Mouse (Mus musculus): ENCODE results near the gene Zfp354c. TPM values are rescaled to one million over a fixed set of nuclear protein-coding genes. Genes with fewer than 3 reads are reported as not detected.

The Zfp354c gene
- polyA plus RNA-seq, 1 experiment from 2014 or later = 0.16 TPM

- Histone ChIP-seq H3K79me2 (ENCODE audit: inconsistent target) (no peaks in the 10 kb centered on the region), H3K4me3 (ENCODE audit: inconsistent target) (no peak overlapping the region)
- WGBS (ENCODE audit: missing documents) = 20% methylated on average over 14 of the region's 14 CpGs
Observed at GRCm38 (mm10) chr11:50768995-50769749, 58.4 kb downstream of the Zfp354c start.

GRCm38 (mm10) chr11:50767039-50767438, 60.5 kb downstream of the Zfp354c start:
- no peaks in the 10 kb centered on the region for H3K36me3 ChIP-seq (ENCODE audit: inconsistent target)
- no peak overlapping the region for H3K4me3 ChIP-seq (ENCODE audit: inconsistent target)
- WGBS (ENCODE audit: missing documents) = 28% methylated on average over 4 of the region's 4 CpGs
- H3K27ac ChIP-seq = no peak overlapping the region
- no peaks in the 10 kb centered on the region for H3K79me2 ChIP-seq (ENCODE audit: inconsistent target)

More at GRCm38 (mm10) chr11:50768995-50769749, 58.4 kb downstream of the Zfp354c start:
- Histone ChIP-seq H3K27ac (no peak overlapping the region), H3K36me3 (ENCODE audit: inconsistent target) (no peaks in the 10 kb centered on the region)

GRCm38 (mm10) chr11:50766461-50766860, 61.1 kb downstream of the Zfp354c start:
- 87% methylated on average over 5 of the region's 7 CpGs for WGBS (ENCODE audit: missing documents)

More at GRCm38 (mm10) chr11:50766461-50766860, 61.1 kb downstream of the Zfp354c start:
- H3K79me2 ChIP-seq (ENCODE audit: inconsistent target) = no peaks in the 10 kb centered on the region
- H3K27ac ChIP-seq = no peak overlapping the region
- H3K4me3 ChIP-seq (ENCODE audit: inconsistent target) = no peak overlapping the region
- H3K36me3 ChIP-seq (ENCODE audit: inconsistent target) = no peaks in the 10 kb centered on the region

Other genes with a start within 250 kb of the Zfp354c start
- not detected in 3 replicates for gene Adamts2, start 225.6 kb downstream of the Zfp354c start, polyA plus RNA-seq (2018)
- not detected in 3 replicates for gene Zfp879, start 13.8 kb upstream of the Zfp354c start, polyA plus RNA-seq (2018)
- gene Grm6, start 23.0 kb upstream of the Zfp354c start, polyA plus RNA-seq (2018) = not detected in 3 replicates
- gene Zfp454, start 59.9 kb upstream of the Zfp354c start, polyA plus RNA-seq (2018) = not detected in 3 replicates
- 0.23 to 0.42 TPM (median 0.36 TPM) in 3 replicates for gene Zfp2, start 88.4 kb upstream of the Zfp354c start, polyA plus RNA-seq (2018)
- not detected in 3 replicates for gene Zfp354b, start 103.9 kb upstream of the Zfp354c start, polyA plus RNA-seq (2018)
- not detected in 3 replicates for gene 4933414I15Rik, start 116.0 kb upstream of the Zfp354c start, polyA plus RNA-seq (2018)
- not detected in 3 replicates for gene Prop1, start 126.0 kb upstream of the Zfp354c start, polyA plus RNA-seq (2018)
- gene Olfr1378, start 138.8 kb upstream of the Zfp354c start, polyA plus RNA-seq (2018) = not detected in 3 replicates
- not detected in 3 replicates for gene Olfr1377, start 154.2 kb upstream of the Zfp354c start, polyA plus RNA-seq (2018)
- not detected in 3 replicates for gene Olfr51, start 175.9 kb upstream of the Zfp354c start, polyA plus RNA-seq (2018)
- not detected in 3 replicates for gene Olfr54, start 186.5 kb upstream of the Zfp354c start, polyA plus RNA-seq (2018)
- not detected in 3 replicates for gene Olfr1375, start 220.4 kb upstream of the Zfp354c start, polyA plus RNA-seq (2018)
- gene Zfp354a, start 231.5 kb upstream of the Zfp354c start, polyA plus RNA-seq (2018) = 0.07 TPM in 1 of 3 replicates, not detected in the others